Mouse (Mus musculus) brain, embryonic 18.5 days (tissue): Measurements from ENCODE around the gene Myom1.

Experiments
- DNase-seq: peaks from one replicate; pipeline ENCODE4 v3.0.0-alpha.2; 2012; ENCODE audit warnings: low read depth, low spot score

Myom1 gene

DNA sequence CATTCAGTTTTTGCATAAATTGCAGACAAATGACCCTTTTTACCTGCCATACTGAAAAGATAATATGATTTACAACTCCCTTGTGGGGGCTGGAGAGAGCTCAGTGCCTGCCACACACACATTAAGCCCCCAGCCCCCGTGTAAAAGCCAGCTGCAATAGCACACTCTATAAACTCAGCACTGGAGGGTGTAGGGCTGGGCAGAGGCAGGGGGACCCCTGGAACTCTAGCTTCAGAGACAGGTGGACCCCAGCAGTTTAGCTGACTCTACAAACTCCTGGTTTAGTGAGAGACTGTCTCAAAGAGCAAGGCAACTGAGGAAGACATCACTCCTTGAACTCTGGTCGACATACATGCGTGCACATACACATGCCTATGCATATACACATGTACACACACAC, 55.3 kb downstream of the Myom1 start:
- DNase-seq: no peak

DNA sequence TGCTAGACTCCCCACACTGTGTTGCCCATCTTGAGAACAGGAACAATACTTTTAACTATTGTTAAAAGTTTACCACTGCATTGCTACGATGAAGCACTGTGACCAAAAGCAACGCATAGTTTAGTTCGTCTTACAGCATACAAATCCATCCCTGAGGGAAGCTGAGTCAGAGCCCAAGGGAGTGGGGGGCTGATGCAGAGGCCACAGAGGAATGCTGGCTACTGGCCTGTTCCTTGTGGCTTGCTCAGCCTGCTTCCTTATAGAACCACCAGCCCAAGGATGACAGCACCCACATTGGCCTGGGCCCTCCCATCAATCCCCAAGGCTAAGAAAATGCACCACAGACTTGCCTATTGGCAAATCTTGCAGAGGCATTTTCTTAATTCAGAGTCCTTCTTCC, 56.8 kb downstream of the Myom1 start:
- DNase-seq: no peak

DNA sequence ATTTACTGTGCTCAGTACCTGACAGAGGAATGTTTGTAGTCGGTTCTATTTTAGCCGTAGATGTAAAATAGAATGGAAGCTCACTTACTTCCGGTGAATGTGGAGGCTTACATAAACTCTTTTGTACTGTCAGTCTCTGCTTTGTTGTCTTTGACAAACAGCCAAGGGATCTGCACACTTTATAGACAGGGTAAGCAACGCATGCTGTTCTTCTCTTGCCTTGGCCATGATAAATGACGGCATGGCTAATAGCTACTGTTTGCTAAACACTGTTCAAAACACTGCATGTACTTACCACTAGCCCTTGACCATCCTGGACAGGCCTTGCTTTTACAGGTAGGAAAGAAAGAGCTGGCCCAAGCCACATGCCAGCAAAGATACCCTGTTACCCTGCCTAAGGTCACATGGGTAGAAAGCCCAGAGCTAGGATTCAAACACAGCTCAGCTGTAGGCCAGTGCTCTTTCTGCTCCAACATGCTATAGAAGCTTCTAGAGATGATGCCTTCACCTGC, 59.7 kb downstream of the Myom1 start:
- DNase-seq: no peak

DNA sequence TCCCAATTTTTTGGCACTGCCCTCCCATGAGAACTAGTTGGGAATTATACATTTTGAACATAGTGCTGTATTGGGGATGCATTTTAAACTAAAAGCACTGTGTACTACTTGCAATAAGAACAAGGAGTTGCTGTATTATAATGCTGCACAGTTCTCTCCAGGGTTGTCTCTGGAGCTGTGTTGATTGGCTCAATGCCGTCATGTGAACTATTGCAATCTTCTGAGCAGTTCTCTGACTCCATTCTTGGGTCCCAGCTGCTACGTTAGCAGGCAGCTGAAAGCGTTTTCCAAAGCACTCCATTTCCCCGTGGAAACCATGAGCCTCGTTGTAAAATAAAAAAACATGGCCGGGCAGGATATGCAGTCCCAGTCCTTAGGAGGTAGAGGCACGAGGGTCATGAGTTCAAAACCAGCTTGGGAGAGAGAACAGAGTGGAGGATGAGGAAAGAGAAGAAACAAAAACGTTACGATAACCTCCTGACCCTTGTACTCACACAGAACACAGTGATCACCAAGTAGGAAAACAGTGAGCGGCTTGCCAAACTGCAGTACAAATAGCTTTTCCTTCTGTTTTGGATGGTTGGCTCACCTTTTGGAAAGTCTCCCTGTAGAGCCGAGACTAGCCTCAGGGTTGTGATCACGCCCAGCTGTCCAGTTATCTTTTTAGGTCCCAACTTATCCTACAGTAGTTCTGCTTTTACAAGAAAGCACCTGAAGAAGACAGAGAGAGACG, 60.6 kb downstream of the Myom1 start:
- no peak for DNase-seq

- no peak for DNase-seq
These were observed 62.1 kb downstream of the Myom1 start for GRCm38 (mm10) chr17:71064463-71065014.

DNA sequence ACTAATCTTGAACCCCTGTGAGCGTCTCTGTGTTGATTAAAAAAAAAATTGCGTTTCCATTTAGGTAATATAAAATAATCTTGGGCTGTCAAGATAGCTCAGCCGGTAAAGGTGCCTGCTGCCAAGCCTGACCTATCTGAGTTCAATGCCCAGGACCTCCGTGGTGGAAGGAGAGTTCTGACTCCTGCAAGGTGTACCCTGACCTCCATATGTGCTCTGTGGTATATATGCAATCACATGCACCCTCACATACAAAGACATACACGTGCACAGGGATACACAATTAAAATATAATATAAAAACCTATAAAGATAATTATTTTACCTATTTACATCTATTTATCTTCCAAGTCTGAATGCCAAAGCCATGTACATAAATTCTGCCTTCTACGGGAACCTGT, 62.7 kb downstream of the Myom1 start:
- DNase-seq: no peak

DNA sequence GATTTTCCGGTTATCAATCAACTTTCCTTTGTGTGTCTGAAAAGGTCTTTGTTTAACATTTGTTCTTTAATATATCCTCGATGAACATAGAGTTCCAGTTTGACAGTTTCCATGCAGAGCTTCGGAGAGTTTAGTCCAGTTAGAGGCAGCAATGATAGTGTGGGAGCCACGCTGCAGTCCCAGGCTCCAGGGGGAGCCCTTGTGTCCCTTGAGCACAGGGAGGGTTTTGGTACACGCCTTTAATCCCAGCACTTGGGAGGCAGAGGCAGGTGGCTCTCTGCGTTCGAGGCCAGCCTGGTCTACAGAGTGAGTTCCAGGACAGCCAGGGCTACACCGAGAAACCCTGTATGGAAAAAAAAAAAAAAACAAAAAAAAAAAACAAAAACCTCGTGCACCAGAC, 66.7 kb downstream of the Myom1 start:
- DNase-seq: no peak

DNA sequence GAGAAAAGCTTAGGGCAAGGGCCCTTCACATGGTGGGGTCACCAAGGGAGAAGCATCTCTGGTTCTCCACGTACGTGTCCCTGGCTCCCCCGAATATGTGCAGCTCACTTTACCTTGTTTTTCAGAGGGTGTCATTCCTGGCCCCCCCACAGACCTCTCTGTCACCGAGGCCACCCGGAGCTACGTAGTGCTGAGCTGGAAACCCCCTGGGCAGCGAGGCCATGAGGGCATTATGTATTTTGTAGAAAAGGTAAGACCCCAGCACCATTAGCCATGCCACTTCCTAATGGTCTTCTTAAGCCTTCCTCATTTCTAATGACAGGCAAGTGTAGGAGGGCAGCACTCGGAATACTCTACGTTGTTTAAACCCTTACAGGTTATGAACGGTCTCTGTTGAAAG, 69.5 kb downstream of the Myom1 start:
- DNase-seq: no peak

DNA sequence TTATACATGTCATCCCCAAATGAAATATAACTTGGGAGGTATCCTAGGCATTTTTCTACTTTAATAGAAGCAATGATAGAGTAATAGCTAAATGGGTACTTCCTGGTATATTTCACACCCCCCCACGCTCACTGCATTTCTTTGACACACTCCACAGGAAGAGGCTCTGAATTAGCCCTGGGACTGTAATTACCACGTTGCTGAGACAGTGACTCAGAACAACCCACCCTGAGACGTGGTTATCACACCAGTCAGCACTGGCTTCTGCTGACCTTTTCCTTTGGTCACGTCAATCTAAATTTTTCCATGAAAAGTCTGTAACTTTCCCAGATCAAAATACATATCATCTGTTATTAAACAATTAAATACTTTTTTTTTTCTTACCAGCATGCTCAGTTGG, 72.0 kb downstream of the Myom1 start:
- no peak for DNase-seq

- DNase-seq: no peak
These were observed 79.6 kb downstream of the Myom1 start for GRCm38 (mm10) chr17:71081986-71082385.

- no peak for DNase-seq
These were observed 84.5 kb downstream of the Myom1 start for GRCm38 (mm10) chr17:71086969-71087368.

DNA sequence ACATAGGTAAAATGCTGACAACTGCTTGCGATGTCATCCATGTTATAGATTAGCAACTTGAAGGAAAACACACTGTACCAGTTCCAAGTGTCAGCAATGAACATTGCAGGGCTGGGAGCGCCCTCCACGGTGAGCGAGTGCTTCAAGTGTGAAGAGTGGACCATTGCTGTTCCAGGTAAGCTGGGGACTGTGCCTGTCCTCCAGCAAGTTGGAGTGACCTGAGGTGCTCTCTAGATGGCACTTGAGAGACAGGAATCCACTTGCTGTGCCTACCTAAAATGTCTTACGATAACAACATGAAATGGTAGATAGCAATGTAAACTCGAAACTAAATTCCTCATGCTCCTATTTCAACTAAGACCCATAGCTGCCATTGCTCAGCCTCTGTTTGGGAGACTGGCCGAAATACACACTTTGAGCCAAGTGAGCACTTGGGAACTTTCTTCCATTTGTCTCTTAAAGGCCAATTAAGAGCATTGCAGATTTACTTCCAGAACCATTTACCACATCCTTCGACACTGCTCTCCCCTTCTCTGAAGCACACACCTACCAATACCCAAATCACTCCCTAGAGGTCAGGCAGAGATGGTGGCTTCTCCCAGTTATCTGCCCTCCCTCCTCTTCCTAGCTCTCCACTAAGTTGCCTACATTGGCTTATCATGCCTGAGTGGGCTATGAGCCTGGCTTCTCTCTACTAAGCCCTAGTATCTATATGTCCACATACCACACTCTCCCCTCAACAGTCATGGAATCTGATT, 85.1 kb downstream of the Myom1 start:
- no peak for DNase-seq

DNA sequence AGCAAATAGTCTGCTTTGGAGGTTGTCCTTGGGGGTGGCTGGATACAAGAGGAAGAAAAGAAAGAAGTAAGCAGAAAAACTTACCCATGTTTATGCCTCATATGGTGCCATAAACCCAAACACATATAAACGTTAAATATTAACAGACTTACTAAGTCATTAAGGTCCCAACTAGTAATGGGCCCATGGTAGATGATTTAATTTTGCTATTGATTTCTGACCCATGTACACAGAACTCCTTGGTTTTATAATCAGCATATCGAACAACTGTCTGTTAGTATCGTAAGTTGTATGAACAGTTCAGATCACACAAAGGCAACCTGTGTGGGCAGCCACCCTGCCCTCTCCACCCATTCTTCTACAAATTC, 85.7 kb downstream of the Myom1 start:
- no peak for DNase-seq

GRCm38 (mm10) chr17:71088991-71089434, 86.6 kb downstream of the Myom1 start:
- no peak for DNase-seq

DNA sequence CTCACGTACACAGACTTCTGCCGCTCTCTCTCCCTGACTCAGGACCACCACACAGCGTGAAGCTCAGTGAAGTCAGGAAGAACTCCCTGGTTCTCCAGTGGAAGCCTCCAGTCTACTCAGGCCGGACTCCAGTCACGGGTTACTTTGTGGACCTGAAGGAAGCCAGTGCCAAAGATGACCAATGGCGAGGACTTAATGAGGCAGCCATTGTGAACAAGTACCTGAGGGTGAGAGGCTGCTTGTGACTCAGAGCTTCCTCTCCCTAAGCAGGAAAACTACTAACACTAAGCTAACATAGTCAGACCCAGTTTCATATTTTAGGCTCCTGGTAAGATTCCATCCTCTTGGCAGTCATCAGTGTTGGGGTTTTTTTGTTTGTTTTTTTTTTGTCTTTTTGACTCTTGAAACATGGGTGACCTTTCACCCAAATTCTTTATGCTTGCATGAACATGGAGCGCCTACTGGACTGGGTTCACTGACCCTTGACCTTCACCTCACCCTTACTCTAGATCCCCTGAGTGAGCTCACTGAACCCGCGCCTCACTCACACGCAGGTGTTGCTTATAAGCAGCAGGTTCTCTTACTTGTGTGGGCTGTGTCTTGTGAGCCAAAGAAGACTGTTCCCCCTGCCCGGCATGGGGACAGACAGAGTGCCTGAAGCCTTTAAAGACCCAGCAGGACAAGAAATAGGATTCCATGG, 87.5 kb downstream of the Myom1 start:
- no peak for DNase-seq

GRCm38 (mm10) chr17:71091024-71091423, 88.6 kb downstream of the Myom1 start:
- DNase-seq: no peak

DNA sequence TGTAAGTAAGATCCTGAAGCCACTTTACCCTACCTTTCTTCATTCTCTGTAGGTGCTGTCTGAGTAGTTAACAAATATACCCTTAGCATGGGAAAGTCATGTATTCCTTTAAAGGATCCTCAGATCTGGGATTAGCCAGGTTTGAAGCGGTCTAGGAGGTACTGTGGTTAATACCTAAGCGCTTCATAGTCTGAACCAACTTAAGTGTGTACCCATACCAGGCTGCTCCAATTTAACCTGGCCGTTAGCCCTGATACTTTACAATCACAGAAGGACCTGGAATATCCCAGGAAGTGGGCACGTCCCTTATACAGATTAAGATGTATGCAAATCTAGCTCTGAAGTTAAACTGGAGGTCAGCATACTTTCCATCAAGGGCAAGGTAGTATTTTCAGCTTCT, 89.9 kb downstream of the Myom1 start:
- DNase-seq: no peak

- DNase-seq: no peak
These were observed 91.4 kb downstream of the Myom1 start for GRCm38 (mm10) chr17:71093793-71094192.

DNA sequence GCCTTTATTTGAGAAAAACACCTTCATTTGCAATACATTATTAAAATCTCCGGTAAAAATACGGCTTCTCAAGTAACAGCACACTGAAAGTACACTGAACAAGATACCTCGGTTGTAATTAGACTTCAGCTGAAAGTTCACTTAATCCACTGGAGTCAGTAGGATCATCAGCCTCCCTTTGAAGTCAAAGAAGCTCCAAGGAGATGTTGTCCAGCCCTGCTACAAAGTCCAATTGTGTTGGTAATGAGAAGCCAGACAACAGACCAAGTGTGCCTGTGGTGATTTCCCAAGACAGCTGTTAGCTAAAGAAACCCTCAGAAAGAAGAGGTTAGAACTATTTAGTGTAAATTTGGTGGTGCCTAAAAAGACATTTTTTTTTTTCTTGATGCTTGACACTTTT, 92.0 kb downstream of the Myom1 start:
- DNase-seq: no peak

GRCm38 (mm10) chr17:71096557-71097208, 94.2 kb downstream of the Myom1 start:
- no peak for DNase-seq

DNA sequence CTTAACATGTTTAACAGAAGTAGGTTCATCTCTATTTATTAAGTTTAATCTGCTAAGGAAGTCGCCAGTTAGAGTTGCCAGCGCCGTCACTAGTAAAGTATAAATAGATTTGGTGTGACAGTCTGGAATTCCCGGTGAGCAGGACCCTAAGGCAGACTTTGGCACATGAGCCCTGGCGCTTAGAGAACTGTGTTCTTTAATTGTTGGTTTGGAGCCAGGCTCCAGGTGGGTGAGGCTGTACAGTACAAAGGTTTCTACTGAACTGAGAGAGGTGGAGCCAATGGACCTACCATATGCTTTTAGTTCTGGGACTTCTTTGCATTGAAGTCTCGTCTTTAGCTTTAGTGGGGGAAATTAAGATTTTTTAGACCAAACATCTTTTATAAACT, 94.8 kb downstream of the Myom1 start:
- no peak for DNase-seq

DNA sequence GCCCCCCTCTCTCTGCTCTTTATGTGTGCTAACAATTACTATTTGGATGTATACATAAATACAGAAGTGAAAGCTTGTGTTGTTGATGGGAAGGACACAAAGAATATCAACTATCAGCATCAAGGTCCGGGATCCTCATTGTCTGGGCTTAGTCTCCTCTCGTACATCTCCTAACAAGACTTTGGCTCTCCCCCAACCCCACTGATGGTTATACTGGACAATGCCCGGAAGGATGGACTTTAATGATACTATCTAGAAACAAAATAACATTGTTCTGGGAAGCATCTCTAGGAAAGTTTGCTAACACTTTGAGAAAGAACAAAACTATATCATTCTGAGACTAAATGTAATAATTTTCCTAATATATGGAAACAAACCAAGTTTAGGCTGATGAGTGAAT, 96.2 kb downstream of the Myom1 start:
- no peak for DNase-seq
